Mouse (Mus musculus) embryonic facial prominence, embryonic 14.5 days (tissue): ENCODE measurements around the gene Slc7a5. TPM values are rescaled to one million over a fixed set of nuclear protein-coding genes. Genes with fewer than 3 reads are reported as not detected.

Source experiments
- ATAC-seq: fragments of 200-750 bp; cut with Nextera tagmentation; 2 replicates; pipeline ENCODE4 v1.8.0; 2017; ENCODE audit warnings: low read depth, moderate number of reproducible peaks, moderate TSS enrichment
- DNase-seq: peaks from one replicate; pipeline ENCODE4 v3.0.0-alpha.2; 2015; ENCODE audit warnings: low spot score
- H3K27ac ChIP-seq: fragments of 300-500 bp; sonication (generic); replicated peaks from 2 replicates; pipeline ENCODE4 v1.5.1; 2014; ENCODE audit warnings: low read depth, mild to moderate bottlenecking, low read length, moderate library complexity
- H3K27me3 ChIP-seq: fragments of 300-500 bp; sonication (generic); replicated peaks from 2 replicates; pipeline ENCODE4 v1.6.1; 2014; ENCODE audit warnings: low read length; ENCODE audit not compliant: control insufficient read depth, insufficient read depth
- H3K36me3 ChIP-seq: fragments of 300-500 bp; sonication (generic); 2 replicates; pipeline ENCODE4 v1.6.1; 2014; ENCODE audit warnings: low read length, mixed read lengths; ENCODE audit not compliant: control insufficient read depth, insufficient read depth
- H3K4me1 ChIP-seq: fragments of 300-500 bp; sonication (generic); 2 replicates; pipeline ENCODE4 v1.6.1; 2014; ENCODE audit warnings: antibody characterized with exemption, low read length; ENCODE audit not compliant: control insufficient read depth, insufficient read depth
- H3K4me2 ChIP-seq: fragments of 300-500 bp; sonication (generic); 2 replicates; pipeline ENCODE4 v1.6.1; 2014; ENCODE audit warnings: low read depth, mild to moderate bottlenecking, low read length, moderate library complexity, mixed read lengths
- H3K4me3 ChIP-seq: fragments of 300-500 bp; sonication (generic); 2 replicates; pipeline ENCODE4 v1.5.1; 2014; ENCODE audit warnings: low read depth, mild to moderate bottlenecking, low read length
- H3K9ac ChIP-seq: fragments of 300-500 bp; sonication (generic); 2 replicates; pipeline ENCODE4 v1.6.1; 2014; ENCODE audit warnings: low read depth, mild to moderate bottlenecking, low read length, moderate library complexity, mixed read lengths
- H3K9me3 ChIP-seq: fragments of 300-500 bp; sonication (generic); 2 replicates; pipeline ENCODE4 v1.6.1; 2016; ENCODE audit warnings: low read length; ENCODE audit not compliant: control insufficient read depth
- WGBS: fragments of 180-500 bp; shearing (Covaris S2); extraction: QIAGEN DNeasy Blood & Tissue Kit; methylation state at CpG from one replicate; pipeline ENCODE4 v1.1.7; 2014; 5-methylcytosine and 5-hydroxymethylcytosine counted together
- polyA plus RNA-seq: library from polyadenylated mRNA; unstranded; fragments of >200 nt; fragmentation: Nextera tagmentation; extraction: Ambion mirVana; gene quantifications from 2 replicates; pipeline ENCODE4 v1.2.1, GENCODE M21; 2014

Slc7a5 gene
- polyA plus RNA-seq, 1 experiment from 2014 or later, result 29.6 TPM

DNA sequence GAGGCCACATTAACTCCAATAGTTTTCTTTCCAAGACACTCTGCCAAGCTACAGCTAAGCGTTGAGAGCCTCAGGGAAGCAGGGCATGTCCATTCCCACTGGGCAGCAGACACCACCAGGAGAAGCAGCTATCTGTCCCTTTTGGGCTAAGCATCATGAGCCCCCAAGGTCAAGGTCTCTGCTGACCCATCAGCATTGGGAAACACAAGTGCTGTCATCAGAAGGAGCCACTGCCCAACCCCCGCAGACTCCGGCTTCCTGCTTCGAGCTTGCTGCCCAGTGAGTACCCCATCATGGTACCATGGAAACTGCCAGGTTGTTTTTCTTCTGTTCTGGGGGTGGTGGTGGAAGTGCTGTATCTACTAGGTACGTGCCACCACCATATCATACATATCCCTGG lies 39.3 kb downstream of the Slc7a5 start:
- 89% methylated on average over 5 of the region's 5 CpGs for WGBS
- Histone ChIP-seq H3K9ac (no peak overlapping the region), H3K27ac (no peak overlapping the region), H3K9me3 (no peaks in the 10 kb centered on the region), H3K27me3 (no peaks in the 10 kb centered on the region), H3K4me2 (no peak overlapping the region), H3K4me1 (peaks cover 7% of the 10 kb centered on the region), H3K36me3 (no peaks in the 10 kb centered on the region), H3K4me3 (no peak overlapping the region)
- ATAC-seq (no peak), DNase-seq (no peak)

GRCm38 (mm10) chr8:121865356-121865755 lies 42.1 kb downstream of the Slc7a5 start:
- WGBS, result 39% methylated on average over 8 of the region's 8 CpGs
- no peaks in the 10 kb centered on the region for H3K36me3 ChIP-seq
- H3K4me1 ChIP-seq, result no peaks in the 10 kb centered on the region
- ATAC-seq (no peak), DNase-seq (peak; percentile 22)
- no peaks in the 10 kb centered on the region for H3K27me3 ChIP-seq
- no peak overlapping the region for H3K4me2 ChIP-seq
- H3K4me3 ChIP-seq, result no peak overlapping the region
- no peaks in the 10 kb centered on the region for H3K9me3 ChIP-seq
- H3K27ac ChIP-seq, result no peak overlapping the region
- no peak overlapping the region for H3K9ac ChIP-seq

DNA sequence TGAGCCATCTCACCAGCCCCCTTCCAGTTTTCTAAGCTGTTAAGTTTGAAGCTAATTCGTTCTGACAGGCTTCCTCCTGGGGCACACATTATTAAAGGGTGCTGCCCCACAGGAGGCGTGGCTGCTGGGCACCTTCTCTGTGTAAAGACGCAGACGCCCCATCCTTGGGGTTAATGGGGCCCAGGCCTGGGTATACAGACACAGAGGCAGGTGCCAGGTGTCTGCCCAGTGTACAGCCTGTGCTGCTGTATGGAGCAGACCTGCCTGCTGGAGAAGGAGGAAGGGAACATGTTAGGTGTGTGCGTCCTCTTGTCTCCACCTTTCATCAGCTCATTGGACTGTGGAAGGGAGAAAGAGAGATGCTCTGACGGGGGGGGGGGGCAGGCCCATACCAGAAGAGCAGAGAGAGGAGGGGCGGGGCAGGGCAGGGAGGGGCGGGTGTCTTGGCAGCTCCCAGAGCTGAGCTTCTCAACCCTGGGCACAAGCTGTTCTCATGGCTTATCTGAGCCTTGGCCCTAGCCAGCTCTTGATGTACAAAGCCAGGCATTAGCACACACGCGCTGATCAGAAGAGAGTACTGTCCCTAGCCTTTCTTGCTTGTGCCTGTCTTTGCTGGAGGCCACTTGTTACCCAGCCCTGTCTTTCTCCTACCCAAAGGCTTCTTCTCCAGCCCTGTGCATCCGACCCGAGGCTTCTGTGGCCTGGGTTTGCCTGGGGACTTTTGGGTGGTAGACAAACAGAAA lies 45.5 kb downstream of the Slc7a5 start:
- no peak overlapping the region for H3K9ac ChIP-seq
- WGBS, result 52% methylated on average over 10 of the region's 12 CpGs
- no peak overlapping the region for H3K4me2 ChIP-seq
- no peaks in the 10 kb centered on the region for H3K36me3 ChIP-seq
- DNase-seq (peak; percentile 73), ATAC-seq (peak; percentile 93)
- no peaks in the 10 kb centered on the region for H3K9me3 ChIP-seq
- H3K27me3 ChIP-seq, result no peaks in the 10 kb centered on the region
- no peaks in the 10 kb centered on the region for H3K4me1 ChIP-seq
- no peak overlapping the region for H3K4me3 ChIP-seq
- peak overlapping the region; percentile 28; the same call in 1 of the 2 replicates for H3K27ac ChIP-seq

DNA sequence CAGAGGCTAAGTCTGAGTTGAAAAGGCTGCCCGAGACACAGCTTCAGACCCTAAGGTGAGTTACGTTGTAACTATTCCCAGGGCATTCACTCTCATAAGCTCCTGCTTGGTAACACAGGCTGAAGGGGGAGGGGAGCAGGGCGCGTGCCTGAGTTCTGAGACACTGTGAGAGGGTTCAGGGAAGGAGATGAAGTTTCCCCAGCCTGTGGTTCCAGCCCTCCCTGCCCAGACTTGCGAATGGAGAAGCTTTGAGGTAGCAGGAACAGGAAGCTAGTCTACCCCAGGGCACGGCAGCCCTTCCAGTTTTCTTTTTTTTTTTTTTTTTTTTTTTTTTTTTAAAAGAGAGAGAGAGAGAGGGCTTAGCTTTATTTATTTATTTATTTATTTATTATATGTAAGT lies 46.2 kb downstream of the Slc7a5 start:
- Histone ChIP-seq H3K4me3 (no peak overlapping the region), H3K36me3 (no peaks in the 10 kb centered on the region), H3K9ac (no peak overlapping the region), H3K4me1 (no peaks in the 10 kb centered on the region), H3K9me3 (no peaks in the 10 kb centered on the region), H3K4me2 (no peak overlapping the region), H3K27me3 (no peaks in the 10 kb centered on the region), H3K27ac (no peak overlapping the region)
- DNase-seq (peak; percentile 77), ATAC-seq (peak; percentile 42)
- whole genome bisulfite sequencing, result 27% methylated on average over 6 of the region's 6 CpGs

- ATAC-seq (no peak), DNase-seq (no peak)
- Histone ChIP-seq H3K9me3 (no peaks in the 10 kb centered on the region), H3K4me2 (no peak overlapping the region), H3K4me1 (no peaks in the 10 kb centered on the region), H3K27me3 (no peaks in the 10 kb centered on the region), H3K9ac (no peak overlapping the region), H3K4me3 (no peak overlapping the region), H3K27ac (no peak overlapping the region), H3K36me3 (no peaks in the 10 kb centered on the region)
- 38% methylated on average over 2 of the region's 2 CpGs for WGBS
These were observed 49.7 kb downstream of the Slc7a5 start for GRCm38 (mm10) chr8:121857747-121858146.

DNA sequence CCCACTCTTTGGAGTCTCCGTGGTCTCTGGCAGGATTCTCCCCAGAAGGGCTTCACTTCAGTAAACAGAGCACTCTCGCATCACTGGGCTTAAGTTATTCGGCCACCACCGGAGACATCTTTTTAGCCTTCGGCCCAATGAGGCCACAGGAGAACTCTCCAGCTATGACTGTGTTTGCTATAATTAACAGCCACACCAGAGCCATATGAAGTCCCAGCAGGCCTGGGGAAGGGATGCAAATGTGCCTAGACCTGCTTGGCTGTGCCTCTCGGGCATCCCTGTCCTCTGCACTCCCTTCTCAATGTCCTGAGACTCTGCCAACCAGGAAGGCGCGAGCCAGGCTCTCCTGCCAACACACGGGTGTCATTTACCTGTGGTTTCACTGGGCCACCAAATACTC lies 50.2 kb downstream of the Slc7a5 start:
- Histone ChIP-seq H3K36me3 (no peaks in the 10 kb centered on the region), H3K27ac (no peak overlapping the region), H3K9ac (no peak overlapping the region), H3K4me1 (no peaks in the 10 kb centered on the region), H3K4me2 (no peak overlapping the region), H3K4me3 (no peak overlapping the region), H3K9me3 (no peaks in the 10 kb centered on the region), H3K27me3 (no peaks in the 10 kb centered on the region)
- DNase-seq, result peak; percentile 19
- WGBS, result 56% methylated on average over 9 of the region's 9 CpGs
- no peak for ATAC-seq

DNA sequence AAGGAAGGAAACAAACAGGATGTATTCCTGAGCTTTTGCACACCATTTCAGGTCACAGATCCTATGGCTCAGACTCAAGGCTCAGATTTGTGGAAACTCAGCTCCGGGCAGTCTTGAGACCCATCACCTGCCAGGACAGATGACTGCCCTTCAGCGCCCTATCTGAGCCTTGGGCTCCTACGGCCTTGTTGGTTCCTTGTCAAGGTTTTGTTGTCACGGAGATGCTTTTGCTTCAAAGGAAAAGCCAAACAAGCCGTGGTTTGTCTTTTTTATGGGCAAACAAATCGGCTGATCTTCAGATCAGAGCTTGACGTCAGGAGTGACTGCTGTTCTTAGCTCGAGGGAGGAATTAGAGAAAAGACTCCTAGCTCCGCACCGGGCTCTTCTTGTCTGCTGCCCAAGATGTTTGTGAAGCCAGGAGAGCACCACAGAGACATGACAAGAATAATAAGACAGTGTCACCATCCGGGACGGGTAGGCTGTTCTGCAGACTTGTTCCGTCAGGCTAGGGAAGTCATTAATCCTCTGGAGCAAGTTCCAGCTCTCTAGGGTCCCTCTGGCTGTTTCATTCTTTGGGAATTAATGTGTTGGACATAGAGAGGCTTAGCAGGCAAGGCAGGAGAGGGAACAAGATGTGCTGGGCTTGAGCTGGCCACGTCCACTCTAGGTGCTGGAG lies 51.3 kb downstream of the Slc7a5 start:
- Histone ChIP-seq H3K9ac (no peak overlapping the region), H3K27me3 (no peaks in the 10 kb centered on the region), H3K9me3 (no peaks in the 10 kb centered on the region), H3K4me3 (no peak overlapping the region), H3K4me2 (no peak overlapping the region), H3K36me3 (no peaks in the 10 kb centered on the region), H3K27ac (no peak overlapping the region), H3K4me1 (no peaks in the 10 kb centered on the region)
- 72% methylated on average over 14 of the region's 14 CpGs for WGBS
- no peak for DNase-seq
- ATAC-seq, result no peak

GRCm38 (mm10) chr8:121853586-121853985 lies 53.9 kb downstream of the Slc7a5 start:
- H3K9me3 ChIP-seq, result no peaks in the 10 kb centered on the region
- H3K27ac ChIP-seq, result no peak overlapping the region
- no peaks in the 10 kb centered on the region for H3K4me1 ChIP-seq
- no peak overlapping the region for H3K4me3 ChIP-seq
- no peak for ATAC-seq
- no peak overlapping the region for H3K9ac ChIP-seq
- 85% methylated on average over 2 of the region's 2 CpGs for WGBS
- no peaks in the 10 kb centered on the region for H3K36me3 ChIP-seq
- no peak overlapping the region for H3K4me2 ChIP-seq
- H3K27me3 ChIP-seq, result no peaks in the 10 kb centered on the region
- no peak for DNase-seq

DNA sequence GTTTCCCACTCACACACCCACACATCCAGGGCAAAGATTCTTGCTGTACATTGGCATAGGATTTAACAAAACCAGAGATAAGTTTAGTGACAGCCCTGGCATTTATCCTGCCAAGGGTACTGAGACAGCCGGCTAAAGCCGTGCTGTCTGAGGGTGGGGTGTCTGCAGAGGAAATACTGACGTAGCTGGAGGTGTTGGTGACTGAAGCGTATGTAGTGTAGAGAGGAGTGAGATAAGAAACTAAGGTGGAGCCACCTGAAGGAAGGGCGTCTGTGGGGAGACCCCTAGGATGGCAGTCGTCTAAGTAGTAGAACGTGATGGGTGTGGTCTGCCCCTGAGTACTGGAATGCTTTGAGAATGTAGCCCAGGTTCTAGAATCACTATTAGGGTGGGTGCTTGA lies 55.0 kb downstream of the Slc7a5 start:
- DNase-seq, result no peak
- Histone ChIP-seq H3K27ac (no peak overlapping the region), H3K36me3 (no peaks in the 10 kb centered on the region), H3K9ac (no peak overlapping the region), H3K4me1 (no peaks in the 10 kb centered on the region), H3K4me3 (no peak overlapping the region), H3K4me2 (no peak overlapping the region), H3K9me3 (no peaks in the 10 kb centered on the region), H3K27me3 (no peaks in the 10 kb centered on the region)
- ATAC-seq, result no peak
- WGBS, result 55% methylated on average over 7 of the region's 7 CpGs
